Mouse (Mus musculus): ENCODE measurements at regions not wholly inside any gene's neighbourhood (a gene's known extent, or its start where the extent isn't known, plus 50 kb on each side); places are given as distances from the start of the nearest gene placed in this dataset.
"Not testable (repeated sequence)": the region's sequence is repeated elsewhere in the genome, so short reads cannot be mapped to it uniquely, and the experiment has no call there.

DNA sequence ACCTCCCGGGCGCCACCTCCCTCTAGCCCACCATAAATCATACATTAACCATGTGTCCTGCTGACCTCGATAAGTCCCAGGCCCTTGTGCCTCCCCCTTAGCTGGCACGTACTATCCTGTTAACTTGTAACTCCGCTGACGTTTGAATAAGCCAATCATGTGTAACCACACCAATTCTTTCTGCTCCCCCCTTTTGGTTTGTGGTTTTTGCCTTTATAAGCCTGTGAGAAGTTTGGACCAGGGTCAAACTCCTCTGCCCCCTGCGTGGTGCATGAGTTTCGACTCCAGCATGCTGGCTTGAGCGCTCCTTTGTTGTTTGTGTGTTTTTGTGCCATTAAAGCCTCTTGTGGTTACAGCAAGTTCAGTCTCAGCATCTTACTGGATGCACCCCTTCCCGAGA is 138.4 kb upstream of the Samt2 start:
- DNase-seq (ENCODE audit: extremely low spot score), result not testable (repeated sequence)

DNA sequence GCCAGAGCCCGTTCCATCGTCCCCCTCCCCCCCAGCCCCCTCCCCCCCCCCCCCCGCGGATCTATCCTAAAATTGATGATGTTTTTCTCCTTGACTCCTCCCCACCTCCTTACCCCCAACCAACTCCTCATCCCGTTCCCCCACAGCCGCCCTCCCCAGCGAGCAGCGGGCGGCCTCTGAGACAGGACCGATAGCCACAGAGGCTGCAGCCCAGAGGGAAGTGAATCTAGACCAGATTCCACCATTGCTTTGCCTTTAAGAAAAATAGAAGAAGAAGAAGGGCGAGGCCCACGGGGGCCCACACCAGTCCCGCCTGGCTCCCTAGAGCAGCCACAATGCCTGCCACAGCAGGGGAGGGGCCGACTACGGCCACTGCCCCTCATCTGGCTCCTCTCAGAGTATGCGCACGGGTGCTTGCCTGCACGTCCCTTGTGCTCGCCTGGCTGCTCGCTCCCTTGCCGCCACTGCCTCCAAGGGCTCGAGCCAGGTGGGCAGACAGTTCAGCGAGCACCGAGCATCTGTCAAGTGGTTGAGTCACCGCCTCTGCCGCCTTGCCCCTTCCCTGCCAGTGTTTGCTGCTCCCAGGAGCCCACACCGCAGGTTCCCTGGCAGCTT is 134.6 kb upstream of the Samt2 start:
- peak; percentile 0 for DNase-seq (ENCODE audit: extremely low spot score)

GRCm38 (mm10) chrX:154712576-154712975 is 133.4 kb upstream of the Samt2 start:
- not testable (repeated sequence) for DNase-seq (ENCODE audit: extremely low spot score)

DNA sequence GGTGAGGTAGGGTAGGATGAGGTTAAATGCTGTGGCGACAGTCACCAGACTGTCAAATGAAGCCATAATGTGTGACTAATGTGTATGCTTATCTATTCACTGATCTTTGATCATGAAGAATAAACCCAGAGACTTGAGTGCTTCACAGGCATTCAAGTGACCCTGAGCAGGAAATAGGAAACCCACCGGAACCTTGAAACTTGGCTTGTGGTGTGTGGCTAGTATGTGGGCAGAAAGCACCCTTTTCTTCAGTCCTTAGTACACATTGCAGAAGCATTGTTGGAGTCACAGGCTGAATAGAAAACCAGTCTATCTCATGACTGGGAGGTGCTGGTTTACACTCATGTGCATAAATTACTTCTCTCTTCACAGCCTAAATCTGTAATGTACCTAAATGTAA is 91.4 kb upstream of the Samt2 start:
- DNase-seq (ENCODE audit: extremely low spot score), result not testable (repeated sequence)

Data from embryo, embryonic 9.5 days (tissue).